Mouse (Mus musculus): ENCODE data around the gene Uox.

Uox gene

DNA sequence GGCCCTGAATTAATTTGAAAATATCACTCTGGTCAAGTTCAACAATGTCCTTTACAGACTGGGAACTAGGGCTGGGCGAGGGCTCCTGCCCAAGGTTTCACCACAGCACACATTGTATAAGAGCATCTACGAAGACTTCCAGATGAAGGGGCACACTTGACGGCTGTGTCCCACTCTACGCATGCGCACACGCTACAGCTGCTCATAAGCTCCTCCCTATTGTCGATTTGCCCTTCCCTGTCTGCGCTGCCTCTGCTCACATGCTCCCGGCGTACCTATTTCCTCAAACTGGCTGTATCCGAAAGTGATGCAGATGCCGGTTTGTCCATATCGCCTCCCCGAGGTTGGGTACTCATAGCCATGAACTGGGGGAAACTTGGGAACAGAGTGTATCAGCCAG is 16.4 kb downstream of the Uox start:
- no peak for DNase-seq

DNA sequence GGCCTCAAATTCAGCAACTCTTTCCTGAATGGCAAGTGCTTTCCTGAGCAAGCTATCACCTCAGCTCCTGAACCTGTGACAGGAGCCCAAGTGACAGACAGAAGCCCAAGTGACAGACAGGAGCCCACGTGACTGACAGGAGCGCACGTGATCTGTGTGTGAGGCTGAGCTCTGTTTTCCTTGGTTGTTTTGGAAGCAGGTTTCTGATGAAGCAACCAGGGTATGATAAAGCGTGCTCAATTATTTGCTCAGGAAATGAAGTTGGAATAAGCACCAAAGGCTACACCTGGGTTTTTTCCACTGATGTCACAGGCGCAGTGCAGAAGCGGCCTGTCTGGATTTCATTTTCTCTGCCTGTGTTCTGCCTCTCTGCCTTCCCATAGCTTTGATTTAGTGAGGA is 19.3 kb downstream of the Uox start:
- no peak for DNase-seq

DNA sequence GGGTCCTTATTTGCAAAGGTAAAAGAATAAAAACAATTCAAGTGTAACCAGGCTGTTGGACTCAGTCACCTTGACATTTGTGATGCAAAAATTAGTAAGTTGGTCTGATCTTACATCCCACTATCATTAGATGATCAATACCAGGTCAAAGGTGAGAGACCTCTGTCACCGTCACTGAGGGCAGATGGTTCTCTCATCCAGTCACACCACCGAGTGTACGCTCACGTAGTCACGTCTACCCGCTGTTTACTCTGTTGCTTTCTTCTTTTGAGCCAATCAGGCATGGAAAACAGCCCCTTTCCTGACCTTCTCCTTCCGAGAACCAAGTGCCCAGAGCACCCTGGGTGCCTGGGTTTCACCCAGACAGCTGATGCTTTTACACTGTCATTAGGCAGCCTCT is 20.9 kb downstream of the Uox start:
- DNase-seq = no peak

DNA sequence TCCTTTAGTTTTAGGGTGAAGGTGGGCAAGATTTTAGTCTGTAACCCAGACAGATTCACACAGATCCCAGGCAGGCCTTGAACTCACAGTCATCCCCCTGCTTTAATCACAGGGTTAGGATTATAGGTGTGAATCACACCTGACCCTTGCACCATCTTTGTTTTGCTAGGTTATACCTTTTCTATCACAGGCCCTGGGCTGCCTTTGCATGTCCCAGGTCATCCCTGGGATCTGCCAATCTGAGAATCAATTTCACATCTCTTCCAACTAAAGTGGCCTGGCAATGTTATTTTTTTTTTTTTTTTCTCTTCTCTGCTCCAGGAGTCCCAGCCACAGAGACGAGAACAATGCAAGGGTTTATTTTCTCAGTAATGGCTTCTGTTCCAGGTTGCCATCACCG is 21.4 kb downstream of the Uox start:
- DNase-seq = no peak

DNA sequence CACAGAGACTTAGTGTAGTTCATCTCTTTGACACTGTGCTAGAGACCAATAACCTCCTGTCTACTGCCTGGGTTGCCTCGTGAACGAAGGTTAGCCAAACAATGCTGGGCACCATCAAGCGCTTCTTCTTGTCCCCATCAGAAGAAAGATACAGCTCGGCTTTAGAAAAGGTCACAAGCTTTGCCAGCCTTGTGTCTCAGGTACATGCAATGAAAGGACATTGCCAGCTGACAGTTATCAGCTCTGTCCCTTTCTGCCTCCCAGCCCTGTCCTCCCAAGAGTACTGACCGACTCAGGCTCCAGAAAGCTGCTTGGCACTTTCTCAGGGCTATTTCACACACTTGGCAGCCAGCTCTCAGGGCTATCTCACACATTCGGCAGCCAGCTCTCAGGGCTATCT is 25.2 kb downstream of the Uox start:
- no peak for DNase-seq

DNA sequence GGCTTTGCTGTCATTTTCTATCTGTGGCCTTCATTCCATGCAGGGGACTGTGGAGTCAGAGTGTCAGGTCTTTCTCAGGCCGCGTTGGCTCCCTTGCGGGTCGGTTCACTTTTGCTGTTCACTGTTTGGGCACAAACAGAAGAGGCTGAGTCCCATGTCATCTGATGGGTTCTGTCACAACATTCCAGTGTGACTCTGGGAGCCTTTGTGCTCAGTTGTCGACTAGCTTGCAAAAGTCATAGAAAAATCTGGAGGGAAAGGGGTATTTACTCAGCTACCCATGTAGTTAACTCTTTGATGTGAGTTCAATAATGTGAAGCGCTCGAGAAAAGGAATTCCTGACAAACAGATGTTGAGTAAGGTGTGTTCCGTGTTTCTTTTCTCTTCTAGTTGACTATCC is 26.2 kb downstream of the Uox start:
- DNase-seq = no peak

DNA sequence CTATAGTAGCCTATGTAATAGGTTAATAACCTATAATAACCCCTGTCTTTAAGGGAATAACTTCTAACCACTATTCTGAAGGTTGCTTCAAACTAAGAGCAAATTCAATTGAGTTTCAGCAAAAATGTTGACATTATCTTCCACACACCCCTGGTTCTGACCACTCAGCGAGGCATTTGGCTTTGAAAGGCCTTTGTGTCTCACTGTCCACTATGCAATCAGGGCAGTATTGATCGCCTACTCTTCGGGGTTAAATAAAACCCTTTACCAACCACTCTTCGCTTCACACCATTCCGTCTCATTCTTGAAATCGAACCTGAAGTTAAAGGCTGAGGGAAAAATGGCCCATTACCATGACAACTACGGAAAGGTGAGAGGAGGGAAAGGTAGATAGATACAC is 26.6 kb downstream of the Uox start:
- no peak for DNase-seq

DNA sequence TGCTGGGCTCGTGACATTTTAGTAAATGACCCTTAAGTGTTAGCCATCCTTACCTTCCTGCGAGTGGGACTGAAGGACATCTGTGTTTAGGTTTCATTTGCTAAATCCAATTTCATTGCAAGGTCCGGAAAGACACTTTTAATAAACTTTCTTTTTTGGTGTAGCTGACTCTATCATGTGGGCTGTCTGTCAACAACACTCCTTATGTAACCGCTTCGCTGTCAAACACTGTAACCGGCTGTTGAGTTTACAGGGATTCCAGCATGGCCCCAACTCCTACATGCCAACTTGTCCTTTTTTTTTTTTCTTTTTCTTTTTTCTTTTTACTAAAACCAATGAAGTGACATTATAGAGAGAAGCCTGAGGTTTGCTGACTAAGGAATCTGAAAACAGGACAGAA is 28.2 kb downstream of the Uox start:
- no peak for DNase-seq

DNA sequence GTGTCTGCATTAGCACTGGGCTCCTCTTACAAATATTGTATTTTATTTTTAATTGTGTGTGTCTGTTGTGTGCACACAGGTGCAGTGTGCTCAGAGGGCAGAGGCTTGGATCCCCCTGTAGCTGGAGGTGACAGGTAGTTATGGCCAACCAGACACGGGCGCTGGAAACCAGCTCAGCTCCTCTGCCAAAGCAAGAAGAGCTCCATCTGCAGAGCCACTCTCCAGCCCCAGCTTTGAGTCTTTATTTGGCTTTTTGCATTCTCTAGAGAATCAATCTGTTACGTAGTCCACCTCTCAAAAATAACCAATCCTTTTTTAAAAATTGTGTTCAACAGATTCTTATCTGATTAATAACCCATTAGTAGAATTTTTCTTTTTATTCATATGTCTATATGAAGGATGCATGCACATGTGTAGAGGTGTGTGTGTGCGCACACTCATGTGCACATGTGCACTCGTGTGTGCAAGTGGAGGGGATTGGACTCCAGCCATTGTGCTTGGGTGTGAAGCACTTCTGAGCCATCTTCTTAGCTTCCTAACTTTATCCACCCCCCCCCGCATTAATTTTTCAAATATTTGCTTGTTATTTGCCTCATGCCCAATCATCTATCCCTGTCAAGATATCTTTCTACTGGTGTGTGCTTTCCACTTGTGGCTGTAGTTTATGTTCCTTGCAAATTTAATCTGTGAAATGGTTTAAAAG is 29.1 kb downstream of the Uox start:
- DNase-seq = peak; percentile 25 to 27

DNA sequence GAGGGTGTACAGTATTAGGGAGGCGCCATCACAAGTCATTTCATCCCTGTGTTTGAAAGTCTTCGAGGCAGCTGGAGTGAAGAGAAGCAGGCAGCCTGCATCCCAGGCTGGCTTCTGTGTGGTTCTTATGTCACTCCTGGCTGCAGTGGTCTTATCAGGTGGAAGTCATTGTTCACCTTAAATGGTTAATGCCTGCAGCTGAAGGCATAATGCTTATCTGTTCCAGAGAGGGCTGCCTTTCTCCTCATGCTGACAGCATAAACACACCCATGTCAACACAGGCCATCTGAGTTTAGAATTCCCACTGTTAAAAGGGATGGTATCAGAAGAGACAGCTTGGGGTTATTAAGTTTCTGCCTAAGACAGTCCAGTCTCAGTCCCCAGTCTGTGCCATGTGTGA is 31.0 kb downstream of the Uox start:
- DNase-seq = no peak

DNA sequence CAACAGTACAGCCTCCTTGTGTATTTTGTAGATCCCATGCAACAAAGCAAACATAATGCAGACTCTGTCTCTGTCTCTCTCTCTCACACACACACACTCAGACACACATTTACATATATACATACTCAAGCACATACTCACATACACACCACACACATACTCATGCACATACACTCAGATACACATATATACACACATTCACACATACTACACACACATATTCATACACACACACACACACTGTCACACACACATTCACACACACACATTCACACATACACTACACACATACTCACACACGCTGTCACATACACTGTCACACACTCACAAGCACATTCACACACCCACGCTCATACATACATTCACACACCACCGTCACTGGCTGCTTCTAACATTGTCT is 32.3 kb downstream of the Uox start:
- DNase-seq = no peak

DNA sequence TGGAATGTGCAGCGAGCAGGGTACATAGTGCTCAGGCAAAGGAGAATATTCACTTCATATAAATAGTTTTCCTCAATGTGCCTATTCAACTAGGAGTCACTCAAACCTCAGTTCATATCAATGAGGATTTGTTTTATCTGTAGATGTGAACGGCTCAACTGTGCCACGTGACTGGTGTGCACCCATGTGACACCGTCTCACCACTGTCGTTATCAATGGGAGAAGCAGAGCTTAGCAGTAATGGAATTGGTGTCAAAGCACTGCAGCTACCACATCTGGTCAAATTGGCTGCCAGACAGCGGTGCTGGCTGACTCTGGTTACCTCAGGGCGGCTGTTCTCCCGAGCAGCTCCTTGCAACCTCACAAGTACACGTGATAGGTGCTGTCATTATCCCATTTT is 34.4 kb downstream of the Uox start:
- DNase-seq = no peak

DNA sequence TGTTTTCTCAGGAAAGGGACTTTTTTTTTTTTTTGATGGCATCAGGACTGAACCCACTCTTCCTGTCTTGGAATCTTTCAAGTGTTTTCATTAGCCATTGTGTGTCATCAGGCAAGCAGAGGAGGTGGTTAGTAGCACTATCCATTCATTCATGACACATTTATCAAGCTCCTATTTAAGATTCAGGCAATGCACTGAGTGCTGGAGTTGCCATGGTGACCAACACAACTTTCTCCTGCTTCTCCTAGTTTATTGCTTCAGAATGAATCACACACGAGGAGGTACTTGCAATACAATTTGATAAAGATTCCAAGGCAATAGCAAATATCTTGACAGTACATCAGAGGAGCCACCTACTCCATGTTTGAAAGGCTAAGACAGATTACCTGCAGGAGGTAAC is 37.1 kb downstream of the Uox start:
- no peak for DNase-seq

DNA sequence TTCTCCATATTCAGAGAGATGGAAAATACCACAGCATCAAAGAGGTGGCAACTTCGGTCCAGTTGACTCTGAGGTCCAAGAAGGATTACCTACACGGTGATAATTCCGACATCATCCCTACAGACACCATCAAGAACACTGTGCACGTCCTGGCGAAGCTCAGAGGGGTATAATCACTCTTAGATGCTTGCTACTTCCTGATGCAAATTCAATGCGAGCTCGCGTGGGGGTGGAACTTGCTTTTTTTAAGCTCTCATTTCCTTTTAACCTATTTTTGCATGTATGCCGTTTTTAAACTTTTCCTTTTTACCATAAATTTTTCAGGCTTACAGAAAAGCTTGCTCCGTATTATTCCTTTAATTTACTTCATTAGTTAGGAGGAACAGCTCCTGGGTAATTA is 40.1 kb downstream of the Uox start:
- no peak for DNase-seq

DNA sequence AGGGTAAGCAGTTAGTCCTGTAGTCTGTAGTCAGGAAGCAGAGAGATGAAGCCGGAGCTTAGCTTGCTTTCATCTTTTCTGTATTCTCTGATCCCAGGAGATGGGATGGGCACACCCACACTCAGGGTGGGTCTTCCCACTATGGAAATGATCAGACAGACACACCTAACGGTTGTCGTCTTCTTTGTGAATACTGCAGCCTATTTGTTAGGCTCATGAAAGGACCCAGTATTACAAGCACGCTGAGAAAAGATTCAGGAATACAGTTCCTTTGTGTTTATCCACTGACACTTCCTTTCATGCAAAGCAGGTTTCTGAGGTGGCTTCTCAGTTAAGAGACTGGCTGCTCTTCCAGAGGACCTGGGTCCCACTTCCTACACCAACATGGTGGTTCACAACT is 41.0 kb downstream of the Uox start:
- DNase-seq = no peak

DNA sequence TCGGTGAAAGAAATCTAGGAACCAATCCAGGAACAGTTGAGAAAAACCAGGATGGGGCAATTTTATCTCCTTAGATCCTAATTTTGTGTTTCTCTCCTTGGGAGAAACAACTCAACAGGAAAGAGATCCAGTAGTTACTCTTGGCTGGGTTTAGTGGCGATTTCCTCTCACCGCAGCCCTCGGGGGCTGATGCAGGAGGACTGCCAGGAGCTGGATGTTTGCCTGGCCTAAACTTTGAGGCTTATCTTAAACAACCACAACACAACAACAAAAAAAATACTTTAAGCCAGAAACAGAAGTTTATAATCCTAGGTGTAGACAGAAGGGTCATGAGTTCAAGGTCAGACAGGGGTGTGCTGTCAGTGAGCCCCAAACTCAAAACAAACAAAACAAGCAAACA is 41.6 kb downstream of the Uox start:
- DNase-seq = no peak

DNA sequence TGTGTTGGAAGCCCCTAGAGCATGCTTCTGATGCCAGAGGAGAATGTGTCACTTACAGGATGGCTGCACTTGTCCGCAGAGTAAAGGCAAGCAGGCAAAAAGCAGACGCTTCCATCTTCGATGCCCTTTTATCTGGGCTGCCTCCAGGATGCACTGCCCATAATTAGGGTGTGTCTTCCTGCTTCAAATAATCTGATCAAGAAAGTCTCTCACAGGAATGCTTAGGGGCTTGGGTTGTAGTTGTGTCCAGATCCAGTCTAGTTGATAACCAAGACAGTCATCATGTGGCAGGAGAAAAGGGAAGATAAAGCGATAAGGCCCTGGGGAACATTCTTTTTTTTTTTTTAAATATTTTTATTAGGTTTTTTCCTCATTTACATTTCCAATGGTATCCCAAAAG is 45.3 kb downstream of the Uox start, which contains the start of gene Dnase2b:
Gene Dnase2b, minus strand, starts transcription at position 101 of the 400 bp plus-strand sequence.
- DNase-seq = no peak

DNA sequence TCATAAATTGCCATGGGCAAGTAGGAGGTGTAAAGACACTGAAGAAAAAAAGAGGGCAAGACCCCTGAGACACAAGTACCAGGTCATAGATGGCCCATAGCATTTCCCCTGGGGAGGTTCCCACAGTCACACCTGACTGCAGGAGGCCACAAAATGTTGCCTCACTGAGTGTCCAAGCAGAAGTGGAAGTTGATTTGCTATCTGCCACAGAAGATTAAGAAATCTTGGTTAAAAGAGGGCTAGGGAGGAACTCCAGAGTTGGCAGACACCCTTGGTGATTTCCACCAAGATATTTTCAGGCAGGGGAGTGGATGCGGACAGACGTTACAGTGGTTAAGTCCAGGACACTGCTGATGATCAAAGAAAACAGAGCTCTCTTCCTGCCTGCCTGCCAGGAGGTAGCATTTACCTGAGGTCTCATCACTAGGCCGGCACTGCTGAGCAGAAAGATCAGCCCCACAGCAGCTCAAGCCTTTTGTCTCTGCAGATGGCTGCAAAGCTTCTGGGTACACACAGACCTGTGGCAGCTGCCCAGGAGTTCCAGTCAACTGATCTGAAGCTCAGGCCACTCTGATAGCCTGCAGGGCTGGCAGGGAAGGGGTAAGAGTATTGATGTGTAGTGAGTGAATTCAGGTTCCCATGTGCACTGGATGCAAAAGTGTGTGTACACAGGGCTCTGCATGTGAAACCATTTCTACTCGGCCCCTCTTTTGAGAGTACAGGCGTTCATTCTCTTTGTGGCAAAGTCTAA is 46.5 kb downstream of the Uox start:
- no peak for DNase-seq

DNA sequence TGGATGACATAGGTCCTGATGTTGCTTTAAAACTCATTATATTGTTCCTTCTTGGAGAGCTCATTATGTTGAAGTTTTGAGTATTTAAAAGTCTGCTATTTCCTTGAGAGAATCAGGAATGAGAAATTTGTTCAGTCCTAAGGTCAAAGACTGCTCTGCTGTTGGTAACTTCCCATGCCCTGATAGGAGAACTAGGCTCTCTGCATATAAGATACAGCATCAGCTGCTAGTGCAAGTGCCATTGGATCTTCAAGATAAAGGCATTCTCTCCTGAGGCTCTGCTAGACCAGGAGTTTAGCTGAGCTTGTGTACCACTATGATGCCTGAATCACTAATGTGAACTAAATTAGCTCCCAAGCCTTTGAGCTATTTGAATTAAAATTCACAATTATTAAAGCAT is 47.7 kb downstream of the Uox start:
- no peak for DNase-seq

DNA sequence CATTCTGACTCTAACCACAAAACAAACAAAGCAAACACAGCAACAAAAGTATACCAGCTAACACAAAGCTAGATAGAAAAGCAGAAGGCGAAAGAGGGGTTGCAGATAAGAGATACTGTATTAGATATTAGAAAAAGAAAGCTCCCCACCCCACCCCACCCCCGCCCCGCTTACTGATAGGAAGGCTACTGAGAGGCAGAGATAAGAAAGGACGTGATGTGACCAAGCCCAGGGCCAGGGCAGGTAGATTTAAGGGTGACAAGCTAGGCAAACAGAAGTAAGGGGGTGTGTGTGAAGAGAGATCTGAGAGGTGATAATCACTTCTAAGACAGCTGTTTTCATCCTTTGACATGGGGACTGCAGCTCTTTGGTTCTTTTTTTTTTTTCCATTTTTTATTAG is 48.1 kb downstream of the Uox start:
- DNase-seq = no peak

DNA sequence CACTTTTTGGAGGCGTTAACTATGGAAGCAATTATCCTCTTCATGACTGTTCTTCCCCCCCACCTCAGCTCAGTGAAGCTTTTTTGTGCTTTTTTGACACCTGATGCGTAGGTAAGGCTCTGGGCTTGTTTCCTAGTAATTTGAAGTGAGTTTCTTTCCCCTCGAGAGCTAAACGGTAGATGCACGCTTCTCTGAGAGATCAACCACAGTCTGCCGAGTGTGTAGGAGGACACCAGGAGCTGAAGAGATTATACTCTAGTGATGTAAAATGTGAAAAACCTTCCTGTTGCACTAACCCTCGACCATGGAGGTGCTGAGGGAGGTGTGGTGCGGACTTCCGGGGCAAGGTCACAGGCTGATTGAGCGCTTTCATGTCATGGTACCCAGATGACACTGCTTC is 49.9 kb downstream of the Uox start:
- DNase-seq = no peak

DNA sequence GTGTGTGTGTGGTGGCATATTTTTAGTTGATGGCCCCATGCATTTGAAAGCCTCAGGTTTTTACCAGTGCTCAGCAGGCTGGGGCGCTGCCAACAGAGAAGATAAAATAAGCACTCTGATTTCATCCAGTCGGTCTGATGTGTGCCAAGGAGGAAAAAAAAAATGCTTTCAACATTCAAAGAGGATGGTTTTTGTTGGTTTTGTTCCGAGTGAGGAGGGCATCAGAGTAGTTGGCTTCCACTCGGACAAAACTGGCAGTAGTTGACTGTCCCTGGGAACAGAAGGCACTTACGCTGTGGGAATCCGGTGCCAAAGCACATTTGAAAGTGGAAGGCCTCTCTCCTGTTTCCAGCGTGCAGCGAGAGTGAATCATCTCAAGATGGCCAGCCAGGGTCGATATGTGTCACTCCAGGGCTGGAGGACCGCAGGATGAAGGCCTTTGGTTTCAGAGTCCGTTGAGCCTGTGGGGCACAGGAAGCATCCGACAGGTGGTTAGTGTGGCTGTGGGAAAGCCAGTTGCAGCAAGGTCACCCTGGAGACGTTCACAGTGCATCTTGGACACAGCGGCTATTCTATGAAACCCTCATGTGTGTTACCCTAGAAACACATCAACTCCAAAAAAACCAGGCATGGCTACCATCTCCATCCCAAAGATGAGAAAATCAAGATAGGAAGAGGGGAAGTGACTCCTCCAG is 50.5 kb downstream of the Uox start:
- peak; percentile 85 to 89 for DNase-seq

DNA sequence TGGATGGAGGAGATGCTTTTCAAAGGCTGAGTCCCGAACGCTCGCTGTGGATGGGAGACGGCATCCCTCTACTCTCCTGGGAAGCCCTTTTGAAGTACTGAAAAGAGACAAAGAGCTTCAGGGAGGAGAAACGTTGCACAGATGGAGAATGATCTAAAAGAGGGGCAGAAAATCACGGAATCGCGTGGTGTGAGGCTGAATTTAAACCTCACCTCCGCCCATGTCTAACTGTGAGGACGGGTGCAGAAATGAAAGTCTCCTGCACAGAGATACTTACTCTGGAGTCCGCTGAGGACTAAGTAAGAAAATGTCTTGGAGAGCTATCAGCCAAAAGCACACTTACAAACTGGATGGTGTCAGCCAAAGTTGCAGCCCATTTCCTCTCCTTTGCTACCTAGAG is 51.7 kb downstream of the Uox start:
- no peak for DNase-seq

DNA sequence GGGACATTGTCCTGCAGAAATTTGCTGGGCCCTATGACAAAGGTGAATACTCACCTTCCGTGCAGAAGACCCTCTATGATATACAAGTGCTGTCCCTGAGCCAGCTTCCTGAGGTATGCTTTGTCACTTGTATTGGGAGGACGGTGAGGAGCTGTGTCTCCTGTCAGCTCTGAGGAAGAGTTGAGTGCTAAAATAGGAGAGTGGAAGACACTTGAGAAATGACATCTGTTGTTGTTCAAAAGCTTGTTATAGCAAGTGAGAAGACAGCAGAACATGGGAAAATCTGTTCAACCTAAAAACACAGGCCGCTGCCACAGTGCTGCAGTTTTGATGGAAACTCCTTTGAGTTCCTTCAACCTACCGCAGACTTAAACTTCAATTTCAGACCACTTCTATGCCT is 55.5 kb downstream of the Uox start:
- DNase-seq = no peak
